Mouse (Mus musculus): ENCODE measurements at regions not wholly inside any gene's neighbourhood (a gene's known extent, or its start where the extent isn't known, plus 50 kb on each side); places are given as distances from the start of the nearest gene placed in this dataset.

DNA sequence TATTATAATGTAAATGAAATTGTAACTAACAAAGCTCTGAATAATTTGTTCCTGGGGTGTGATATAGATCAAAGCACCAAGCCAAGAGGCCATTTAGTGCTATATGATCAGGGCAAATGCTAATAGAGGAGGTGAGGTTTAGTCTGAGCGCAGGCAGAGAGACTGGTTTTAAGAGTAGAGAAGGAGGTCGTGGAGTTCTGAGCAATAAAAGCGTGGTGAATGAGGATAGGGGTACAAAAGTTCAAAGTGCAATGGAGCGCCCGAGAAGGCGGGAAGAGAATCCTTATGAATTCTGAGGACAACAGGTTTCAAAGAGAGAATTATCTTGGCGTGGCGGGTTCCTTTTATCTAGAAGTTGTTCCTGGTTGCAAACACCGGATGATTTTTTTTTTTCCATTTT is 261.5 kb upstream of the Nrip1 start:
- no peak for TF ChIP-seq CTCF (IDR thresholded peaks at IDR 0.05; ENCODE audit: borderline replicate concordance, insufficient read depth, low read depth, low read length)
- no peak for TF ChIP-seq POLR2A (IDR thresholded peaks at IDR 0.05; ENCODE audit: borderline replicate concordance, insufficient read depth, low read length)

All from cerebellum, adult 2 months (tissue).